Mouse (Mus musculus) lung, postnatal 0 days (tissue): ENCODE data around the gene Fbl.

Experiments used
- CTCF ChIP-seq: IDR thresholded peaks from 2 replicates; pipeline ENCODE4 v1.5.1; 2016; ENCODE audit warnings: antibody characterized with exemption, mild to moderate bottlenecking
- EP300 ChIP-seq: IDR thresholded peaks from 2 replicates; pipeline ENCODE4 v1.6.1; 2016; ENCODE audit warnings: antibody characterized with exemption, mild to moderate bottlenecking, control low read depth

- TF ChIP-seq CTCF (no peak), EP300 (no peak)
Measured at GRCm38 (mm10) chr7:28159292-28159691, 10.2 kb upstream of the Fbl start.
